Mouse (Mus musculus) hindbrain, embryonic 12.5 days (tissue): ENCODE data around the gene Epop. TPM values are rescaled to one million over a fixed set of nuclear protein-coding genes. Genes with fewer than 3 reads are reported as not detected.
"Not testable (repeated sequence)": the region's sequence is repeated elsewhere in the genome, so short reads cannot be mapped to it uniquely, and the experiment has no call there.

ENCODE experiments used
- ATAC-seq: fragments of 200-750 bp; cut with Nextera tagmentation; 2 replicates; pipeline ENCODE4 v1.8.0; 2017; ENCODE audit warnings: moderate TSS enrichment; ENCODE audit not compliant: low FRiP score
- H3K27ac ChIP-seq: fragments of 300-500 bp; sonication (generic); 2 replicates; pipeline ENCODE4 v1.5.1; 2016; ENCODE audit warnings: mild to moderate bottlenecking
- H3K27me3 ChIP-seq: fragments of 300-500 bp; sonication (generic); 2 replicates; pipeline ENCODE4 v1.6.1; 2016; ENCODE audit warnings: mild to moderate bottlenecking
- H3K36me3 ChIP-seq: fragments of 300-500 bp; sonication (generic); 2 replicates; pipeline ENCODE4 v1.6.1; 2016; ENCODE audit warnings: mild to moderate bottlenecking
- H3K4me1 ChIP-seq: fragments of 300-500 bp; sonication (generic); 2 replicates; pipeline ENCODE4 v1.6.1; 2016
- H3K4me2 ChIP-seq: fragments of 300-500 bp; sonication (generic); replicated peaks from 2 replicates; pipeline ENCODE4 v1.6.1; 2016; ENCODE audit warnings: mild to moderate bottlenecking
- H3K4me3 ChIP-seq: fragments of 300-500 bp; sonication (generic); 2 replicates; pipeline ENCODE4 v1.5.1; 2016; ENCODE audit warnings: mild to moderate bottlenecking
- H3K9ac ChIP-seq: fragments of 300-500 bp; sonication (generic); 2 replicates; pipeline ENCODE4 v1.6.1; 2016; ENCODE audit warnings: mild to moderate bottlenecking, moderate library complexity
- H3K9me3 ChIP-seq: fragments of 300-500 bp; sonication (generic); replicated peaks from 2 replicates; pipeline ENCODE4 v1.6.1; 2016; ENCODE audit warnings: mild to moderate bottlenecking
- WGBS: fragments of 180-500 bp; shearing (Covaris S2); methylation state at CpG from one replicate; pipeline ENCODE4 v1.1.7; 2016; 5-methylcytosine and 5-hydroxymethylcytosine counted together
- polyA plus RNA-seq: library from polyadenylated mRNA; unstranded; fragments of >200 nt; fragmentation: Nextera tagmentation; extraction: Ambion mirVana; gene quantifications from 2 replicates; pipeline ENCODE4 v1.2.1, GENCODE M21; 2016

Gene Epop
- polyA plus RNA-seq, 1 experiment from 2014 or later = 11.7 TPM

GRCm38 (mm10) chr11:97659267-97659989 is 29.9 kb upstream of the Epop start:
- H3K4me3 ChIP-seq = peak overlapping the region; percentile 79
- WGBS = 10% methylated on average over 13 of the region's 13 CpGs
- H3K27me3 ChIP-seq = peaks cover 19% of the 10 kb centered on the region
- no peaks in the 10 kb centered on the region for H3K36me3 ChIP-seq
- peak; percentile 6; the same call in 1 of the 2 replicates for ATAC-seq
- peak overlapping the region; percentile 72; the same call in 1 of the 2 replicates for H3K27ac ChIP-seq
- H3K4me2 ChIP-seq = peak overlapping the region; percentile 83
- peaks cover 25% of the 10 kb centered on the region for H3K4me1 ChIP-seq
- peak overlapping the region; percentile 84 for H3K9ac ChIP-seq
- no peaks in the 10 kb centered on the region for H3K9me3 ChIP-seq

- Histone ChIP-seq H3K4me3 (no peak overlapping the region), H3K9ac (no peak overlapping the region), H3K4me1 (peaks cover 22% of the 10 kb centered on the region), H3K27me3 (peaks cover 19% of the 10 kb centered on the region), H3K36me3 (no peaks in the 10 kb centered on the region), H3K9me3 (no peaks in the 10 kb centered on the region), H3K4me2 (peak overlapping the region; percentile 83), H3K27ac (no peak overlapping the region)
- ATAC-seq = no peak
- WGBS = 76% methylated on average over 11 of the region's 11 CpGs
Measured at GRCm38 (mm10) chr11:97658751-97659266, 29.3 kb upstream of the Epop start.

- ATAC-seq, H3K4me2 ChIP-seq, H3K27ac ChIP-seq, H3K4me3 ChIP-seq, H3K9me3 ChIP-seq, H3K36me3 ChIP-seq, H3K9ac ChIP-seq: not testable (repeated sequence)
- Histone ChIP-seq H3K27me3 (peaks cover 19% of the 10 kb centered on the region), H3K4me1 (peaks cover 22% of the 10 kb centered on the region)
- 94% methylated on average over 6 of the region's 6 CpGs for WGBS
Measured at GRCm38 (mm10) chr11:97657967-97658366, 28.5 kb upstream of the Epop start.

- Histone ChIP-seq H3K27me3 (peaks cover 18% of the 10 kb centered on the region), H3K9me3 (no peaks in the 10 kb centered on the region), H3K27ac (no peak overlapping the region), H3K36me3 (no peaks in the 10 kb centered on the region), H3K4me1 (peaks cover 22% of the 10 kb centered on the region), H3K4me2 (no peak overlapping the region), H3K9ac (no peak overlapping the region), H3K4me3 (no peak overlapping the region)
- no peak for ATAC-seq
- 74% methylated on average over 2 of the region's 6 CpGs for WGBS
Measured at GRCm38 (mm10) chr11:97657184-97657945, 27.9 kb upstream of the Epop start.

- Histone ChIP-seq H3K4me3 (no peak overlapping the region), H3K27me3 (peaks cover 8% of the 10 kb centered on the region), H3K9ac (no peak overlapping the region), H3K4me2 (no peak overlapping the region), H3K36me3 (no peaks in the 10 kb centered on the region), H3K4me1 (peaks cover 14% of the 10 kb centered on the region), H3K27ac (no peak overlapping the region), H3K9me3 (no peaks in the 10 kb centered on the region)
- 77% methylated on average over 14 of the region's 14 CpGs for WGBS
- ATAC-seq = no peak
Measured at GRCm38 (mm10) chr11:97656269-97656971, 26.9 kb upstream of the Epop start.

GRCm38 (mm10) chr11:97654210-97654609 is 24.7 kb upstream of the Epop start:
- ATAC-seq = no peak
- no peaks in the 10 kb centered on the region for H3K9me3 ChIP-seq
- no peak overlapping the region for H3K9ac ChIP-seq
- H3K36me3 ChIP-seq = no peaks in the 10 kb centered on the region
- H3K4me1 ChIP-seq = peaks cover 2% of the 10 kb centered on the region
- 95% methylated on average over 2 of the region's 2 CpGs for WGBS
- no peak overlapping the region for H3K4me2 ChIP-seq
- no peak overlapping the region for H3K27ac ChIP-seq
- peaks cover 3% of the 10 kb centered on the region; the same call in 1 of the 2 replicates for H3K27me3 ChIP-seq
- H3K4me3 ChIP-seq = no peak overlapping the region

GRCm38 (mm10) chr11:97653376-97653775 is 23.9 kb upstream of the Epop start:
- not testable (repeated sequence) for ATAC-seq, H3K9me3 ChIP-seq, H3K4me3 ChIP-seq, H3K4me1 ChIP-seq, H3K9ac ChIP-seq, H3K27ac ChIP-seq, H3K27me3 ChIP-seq, H3K4me2 ChIP-seq, H3K36me3 ChIP-seq
- WGBS = 92% methylated on average over 11 of the region's 11 CpGs

- no peaks in the 10 kb centered on the region for H3K9me3 ChIP-seq
- H3K4me1 ChIP-seq = no peaks in the 10 kb centered on the region
- ATAC-seq = no peak
- no peak overlapping the region for H3K9ac ChIP-seq
- peaks cover 3% of the 10 kb centered on the region; the same call in 1 of the 2 replicates for H3K27me3 ChIP-seq
- H3K4me3 ChIP-seq = no peak overlapping the region
- H3K36me3 ChIP-seq = no peaks in the 10 kb centered on the region
- H3K4me2 ChIP-seq = no peak overlapping the region
- WGBS = 75% methylated on average over 5 of the region's 5 CpGs
- H3K27ac ChIP-seq = no peak overlapping the region
Measured at GRCm38 (mm10) chr11:97650341-97650740, 20.8 kb upstream of the Epop start.

GRCm38 (mm10) chr11:97648541-97648940 is 19.0 kb upstream of the Epop start:
- not testable (repeated sequence) for H3K9me3 ChIP-seq, H3K36me3 ChIP-seq, H3K27me3 ChIP-seq, H3K9ac ChIP-seq, ATAC-seq, H3K4me3 ChIP-seq, H3K4me2 ChIP-seq, H3K27ac ChIP-seq, H3K4me1 ChIP-seq
- 88% methylated on average over 3 of the region's 4 CpGs for WGBS

GRCm38 (mm10) chr11:97644834-97645233 is 15.3 kb upstream of the Epop start:
- Histone ChIP-seq H3K27ac (no peak overlapping the region), H3K36me3 (no peaks in the 10 kb centered on the region), H3K4me3 (no peak overlapping the region), H3K9me3 (0 out of 2 replicates have a peak, but pooled peaks cover 3% of the 10 kb centered on the region), H3K4me2 (no peak overlapping the region), H3K4me1 (no peaks in the 10 kb centered on the region), H3K9ac (no peak overlapping the region), H3K27me3 (no peaks in the 10 kb centered on the region)
- 4% methylated on average over 6 of the region's 6 CpGs for WGBS
- ATAC-seq = no peak

GRCm38 (mm10) chr11:97643380-97644055 is 14.0 kb upstream of the Epop start:
- Histone ChIP-seq H3K4me3 (no peak overlapping the region), H3K36me3 (no peaks in the 10 kb centered on the region), H3K9ac (no peak overlapping the region), H3K4me1 (no peaks in the 10 kb centered on the region), H3K9me3 (0 out of 2 replicates have a peak, but pooled peaks cover 3% of the 10 kb centered on the region), H3K27ac (no peak overlapping the region), H3K4me2 (no peak overlapping the region), H3K27me3 (no peaks in the 10 kb centered on the region)
- no peak for ATAC-seq
- WGBS = 84% methylated on average over 8 of the region's 8 CpGs
